Mouse (Mus musculus) adrenal gland, adult (tissue): ENCODE data around the gene Sod1.
A peak's percentile ranks its signal among the peaks of the same experiment; 100 is the strongest.

Experiments
- DNase-seq, 2 experiments: peaks; one replicate each; pipeline ENCODE4 v3.0.0; 2022 to 2023; ENCODE audit warnings: low spot score in 1 of 2; ENCODE audit not compliant: inconsistent age in 2 of 2

Sod1 gene

GRCm38 (mm10) chr16:90220026-90220891 is at the start of gene Sod1:
Sod1 (plus strand) TSS chr16:90220754.
- DNase-seq: peak; percentile 95 to 99

- no peak for DNase-seq
Observed at GRCm38 (mm10) chr16:90171416-90171815, 49.1 kb upstream of the Sod1 start.

DNA sequence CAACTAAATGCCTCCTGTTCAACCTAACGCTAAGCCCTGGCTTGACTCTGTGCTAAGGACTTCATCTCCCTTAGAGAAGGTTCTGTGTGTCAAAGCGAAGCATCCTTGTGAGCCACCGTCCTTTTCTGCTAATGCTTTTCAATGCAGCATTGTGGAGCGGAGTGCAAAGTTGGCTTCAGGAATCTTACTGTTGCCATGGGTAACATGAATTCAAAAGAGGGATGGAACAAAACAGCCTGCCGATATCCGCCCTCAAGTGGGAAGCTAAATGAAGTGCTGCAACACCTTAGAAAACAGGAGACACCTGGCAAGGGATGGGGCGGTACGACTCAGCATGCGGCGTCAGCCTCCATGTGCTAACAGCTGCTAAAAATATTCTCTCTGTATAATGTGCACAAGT is 44.1 kb upstream of the Sod1 start:
- no peak for DNase-seq

GRCm38 (mm10) chr16:90177425-90177824 is 43.1 kb upstream of the Sod1 start:
- no peak for DNase-seq

DNA sequence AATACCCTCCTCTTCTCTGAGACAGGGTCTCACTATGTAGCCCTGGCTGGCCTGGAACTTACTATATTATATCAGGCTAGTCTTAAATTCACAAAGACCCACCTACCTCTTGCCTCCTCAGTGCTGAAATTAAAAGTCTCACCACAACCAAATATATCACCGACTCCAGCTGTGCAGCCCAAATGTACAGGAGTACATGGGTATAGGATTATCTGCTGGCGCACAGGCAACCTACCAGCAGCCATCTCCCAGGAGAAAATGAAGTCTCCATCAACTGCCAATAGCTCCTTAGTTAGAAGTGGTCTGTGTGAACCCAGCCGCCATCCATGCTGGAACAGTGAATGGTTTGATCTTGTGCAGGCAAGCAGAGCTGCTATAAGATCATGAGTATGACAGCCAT is 42.1 kb upstream of the Sod1 start:
- DNase-seq: no peak

GRCm38 (mm10) chr16:90179892-90180291 is 40.7 kb upstream of the Sod1 start:
- DNase-seq: no peak

GRCm38 (mm10) chr16:90180975-90181374 is 39.6 kb upstream of the Sod1 start:
- no peak for DNase-seq

DNA sequence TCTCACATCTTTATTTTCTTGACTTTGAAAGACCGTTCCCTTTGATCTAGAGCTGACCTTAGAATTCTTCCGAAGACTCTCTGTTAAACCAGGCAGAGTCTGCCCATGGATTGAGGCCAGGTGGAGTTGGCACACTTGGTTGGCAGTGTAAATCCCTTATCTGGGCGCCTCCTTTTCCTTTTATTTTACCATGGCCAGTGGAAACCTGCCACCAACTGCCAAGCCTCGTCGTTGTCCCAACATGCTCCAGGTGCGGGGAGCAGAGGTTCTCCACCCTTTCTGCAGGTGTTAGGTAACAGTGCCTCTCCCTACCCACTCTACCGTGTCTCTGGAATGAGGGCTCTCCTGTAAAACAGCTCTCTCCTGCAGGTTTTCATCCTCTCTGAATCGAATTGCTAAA is 38.9 kb upstream of the Sod1 start:
- peak; percentile 62 to 80 for DNase-seq

GRCm38 (mm10) chr16:90184135-90184534 is 36.4 kb upstream of the Sod1 start:
- no peak for DNase-seq

- peak; percentile 77 to 92 for DNase-seq
Observed at GRCm38 (mm10) chr16:90185928-90186588, 34.5 kb upstream of the Sod1 start.

DNA sequence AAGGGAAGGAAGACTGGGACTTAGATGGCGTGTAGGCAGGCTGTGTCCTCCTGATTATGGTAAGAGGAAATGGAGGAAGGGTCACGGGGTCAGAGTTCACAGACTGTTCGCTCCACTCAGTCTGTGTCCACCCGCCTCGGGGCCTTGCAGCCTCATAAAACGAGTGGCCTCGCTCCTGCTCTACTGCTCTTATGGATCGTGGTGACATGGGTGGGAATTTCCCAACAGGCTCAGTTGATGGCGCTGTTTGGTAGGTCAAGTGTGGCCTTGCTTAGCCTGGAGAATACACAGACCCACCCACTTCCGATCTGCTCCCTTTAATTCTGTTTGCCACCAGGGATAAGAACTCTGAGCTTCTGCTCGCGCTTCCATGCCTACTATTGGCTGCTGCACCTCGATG is 33.1 kb upstream of the Sod1 start:
- peak; percentile 75 to 87 for DNase-seq

GRCm38 (mm10) chr16:90191289-90191688 is 29.3 kb upstream of the Sod1 start:
- no peak for DNase-seq

DNA sequence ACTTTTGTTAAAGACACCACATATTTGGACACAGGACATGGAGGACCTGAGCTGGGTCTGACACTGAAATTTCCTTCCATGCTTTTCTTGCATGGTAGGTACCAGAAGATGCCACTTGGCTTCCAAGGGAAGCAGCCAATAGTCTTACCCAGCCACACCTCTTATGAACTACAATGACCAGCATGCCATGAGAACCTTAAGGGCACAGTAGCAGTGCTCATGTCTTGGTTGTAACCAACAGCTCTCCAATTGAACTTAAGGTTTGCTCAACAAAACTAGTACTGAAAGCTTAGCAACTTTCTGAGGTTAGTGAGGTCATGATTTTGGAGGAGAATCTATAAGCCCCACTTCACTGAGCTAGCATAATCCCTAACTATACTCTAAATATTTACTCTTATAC is 26.8 kb upstream of the Sod1 start:
- DNase-seq: no peak

- DNase-seq: peak in 1 of 2 experiments; percentile 57
Observed at GRCm38 (mm10) chr16:90196688-90197240, 23.8 kb upstream of the Sod1 start.

- peak; percentile 86 to 96 for DNase-seq
Observed at GRCm38 (mm10) chr16:90197337-90197973, 23.1 kb upstream of the Sod1 start.

DNA sequence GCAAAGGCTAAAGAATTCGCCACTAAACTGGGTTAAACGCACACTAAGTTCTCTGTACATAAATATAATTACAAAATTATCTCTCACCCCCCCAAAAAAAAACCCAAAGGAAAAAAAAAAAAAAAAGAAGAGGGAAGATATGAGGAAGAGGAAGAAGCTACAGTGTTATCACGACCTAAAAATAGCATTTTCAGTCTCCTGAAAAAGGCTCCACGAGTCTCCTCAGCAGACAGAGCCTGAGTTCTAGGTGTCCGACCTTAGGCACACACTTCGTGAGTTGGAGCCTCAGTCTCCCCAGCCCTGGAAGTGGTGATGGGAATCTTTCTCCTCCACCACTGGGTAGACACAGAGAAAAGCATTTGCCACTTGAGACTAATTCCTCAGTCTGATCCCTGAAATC is 21.9 kb upstream of the Sod1 start:
- no peak for DNase-seq

DNA sequence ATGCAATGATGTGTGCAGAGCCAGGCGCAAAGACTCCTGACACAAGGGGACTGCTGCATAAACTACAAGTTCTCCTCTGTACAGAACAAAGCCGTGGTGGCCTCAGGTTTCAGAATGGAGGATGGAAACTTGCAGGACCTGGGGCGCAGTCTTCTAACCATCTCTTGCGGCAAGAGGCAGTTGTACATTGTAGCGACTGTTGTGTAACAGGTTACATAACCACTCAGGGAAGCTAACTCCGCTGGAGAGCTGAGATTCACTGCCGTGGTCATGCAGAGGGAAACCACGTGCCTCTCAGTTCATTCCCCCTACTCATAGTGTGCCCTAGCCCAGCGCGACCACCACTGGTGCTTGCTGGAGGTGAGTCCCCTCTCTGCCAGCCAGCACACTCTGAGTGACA is 21.4 kb upstream of the Sod1 start:
- peak in 1 of 2 experiments; percentile 48 for DNase-seq

GRCm38 (mm10) chr16:90202140-90202539 is 18.4 kb upstream of the Sod1 start:
- no peak for DNase-seq

- no peak for DNase-seq
Observed at GRCm38 (mm10) chr16:90203226-90203962, 17.2 kb upstream of the Sod1 start.

GRCm38 (mm10) chr16:90204868-90205267 is 15.7 kb upstream of the Sod1 start:
- no peak for DNase-seq

- no peak for DNase-seq
Observed at GRCm38 (mm10) chr16:90208996-90209395, 11.6 kb upstream of the Sod1 start.
